Mouse (Mus musculus) MEL (cell line): Measurements from ENCODE around the gene Cd70. TPM values are rescaled to one million over a fixed set of nuclear protein-coding genes. Genes with fewer than 3 reads are reported as not detected.
A peak's percentile ranks its signal among the peaks of the same experiment; 100 is the strongest.

Source experiments
- DNase-seq: peaks from one replicate; pipeline ENCODE4 v3.0.0; 2011; ENCODE audit warnings: low read depth, low spot score
- H3K27ac ChIP-seq: 2 replicates; pipeline ENCODE4 v1.5.1; 2012; ENCODE audit warnings: low read depth, mild to moderate bottlenecking, control low read depth, low read length, moderate library complexity; ENCODE audit not compliant: control insufficient read depth
- H3K27me3 ChIP-seq, 2 experiments: fragments of 150-350 bp in 1 of 2; sonication (generic) in 1 of 2; 2 replicates each; pipeline ENCODE4 v1.6.1; 2012; ENCODE audit warnings: low read length in 2 of 2, mild to moderate bottlenecking in 2 of 2, improper control_type of control experiment in 1 of 2, moderate library complexity in 1 of 2; ENCODE audit not compliant: insufficient read depth in 2 of 2, control insufficient read depth in 1 of 2
- H3K36me3 ChIP-seq, 2 experiments: 2 replicates each; pipeline ENCODE4 v1.6.1; 2012 to 2014; ENCODE audit warnings: low read length in 2 of 2, improper control_type of control experiment in 1 of 2, inconsistent platforms in 1 of 2, mild to moderate bottlenecking in 1 of 2; ENCODE audit not compliant: insufficient read depth in 2 of 2, control insufficient read depth in 1 of 2
- H3K4me1 ChIP-seq, 2 experiments: fragments of 150-350 bp in 1 of 2; sonication (generic) in 1 of 2; 2 replicates each; pipeline ENCODE4 v1.6.1; 2012; ENCODE audit warnings: low read length in 2 of 2, improper control_type of control experiment in 1 of 2, mild to moderate bottlenecking in 1 of 2; ENCODE audit not compliant: insufficient read depth in 2 of 2, control insufficient read depth in 1 of 2
- H3K4me3 ChIP-seq, 2 experiments: fragments of 150-350 bp in 1 of 2; sonication (generic) in 1 of 2; 2 replicates each; pipeline ENCODE4 v1.5.1; 2012; ENCODE audit warnings: low read depth in 2 of 2, low read length in 2 of 2, mild to moderate bottlenecking in 2 of 2, moderate library complexity in 2 of 2, control low read depth in 1 of 2, improper control_type of control experiment in 1 of 2; ENCODE audit not compliant: control insufficient read depth in 1 of 2, insufficient read depth in 1 of 2
- H3K79me2 ChIP-seq: 2 replicates; pipeline ENCODE4 v1.6.1; 2012; ENCODE audit warnings: mild to moderate bottlenecking, low read length, moderate library complexity; ENCODE audit not compliant: control insufficient read depth, poor library complexity, insufficient read depth
- H3K9ac ChIP-seq: 2 replicates; pipeline ENCODE4 v1.6.1; 2012; ENCODE audit warnings: low read depth, mild to moderate bottlenecking, control low read depth, low read length, moderate library complexity; ENCODE audit not compliant: control insufficient read depth, poor library complexity, severe bottlenecking
- H3K9me3 ChIP-seq: fragments of 150-350 bp; sonication (generic); replicated peaks from 2 replicates; pipeline ENCODE4 v1.6.1; 2012; ENCODE audit warnings: mild to moderate bottlenecking, low read length, improper control_type of control experiment, moderate library complexity; ENCODE audit not compliant: insufficient read depth
- CTCF ChIP-seq, 3 experiments: IDR thresholded peaks in 2 of 3; conservative IDR thresholded peaks in 1 of 3; 2 replicates each; pipeline ENCODE4 v1.5.1; 2011 to 2012; ENCODE audit warnings: low read length in 3 of 3, low read depth in 2 of 3, mild to moderate bottlenecking in 2 of 3, improper control_type of control experiment in 1 of 3, inconsistent platforms in 1 of 3, mixed read lengths in 1 of 3, moderate library complexity in 1 of 3; ENCODE audit not compliant: control insufficient read depth in 1 of 3, insufficient read depth in 1 of 3, poor library complexity in 1 of 3, severe bottlenecking in 1 of 3
- ETS1 ChIP-seq: IDR thresholded peaks from 2 replicates; pipeline ENCODE4 v1.6.1; 2012; ENCODE audit warnings: low read depth, mild to moderate bottlenecking, inconsistent platforms, low read length, improper control_type of control experiment, moderate library complexity
- GABPA ChIP-seq: IDR thresholded peaks from 2 replicates; pipeline ENCODE4 v1.6.1; 2012; ENCODE audit warnings: low read depth, mild to moderate bottlenecking, inconsistent platforms, low read length, improper control_type of control experiment, moderate library complexity
- GATA1 ChIP-seq: IDR thresholded peaks from 2 replicates; pipeline ENCODE4 v1.6.1; 2011; ENCODE audit warnings: low read depth, low read length, improper control_type of control experiment
- JUND ChIP-seq: IDR thresholded peaks from 2 replicates; pipeline ENCODE4 v1.6.1; 2011; ENCODE audit warnings: low read depth, mild to moderate bottlenecking, improper control_type of control experiment, low read length
- MAZ ChIP-seq: IDR thresholded peaks from 2 replicates; pipeline ENCODE4 v1.6.1; 2012; ENCODE audit warnings: low read depth, mild to moderate bottlenecking, inconsistent platforms, low read length, improper control_type of control experiment
- NELFE ChIP-seq: IDR thresholded peaks from 2 replicates; pipeline ENCODE4 v1.6.1; 2011; ENCODE audit warnings: low read depth, low read length, improper control_type of control experiment
- POLR2AphosphoS5 ChIP-seq: IDR thresholded peaks from 2 replicates; pipeline ENCODE4 v1.6.1; 2012; ENCODE audit warnings: low read depth, borderline replicate concordance, mild to moderate bottlenecking, inconsistent platforms, low read length, moderate library complexity, mixed read lengths
- RAD21 ChIP-seq: IDR thresholded peaks from 2 replicates; pipeline ENCODE4 v1.6.1; 2011; ENCODE audit warnings: mild to moderate bottlenecking, low read depth, low read length, improper control_type of control experiment
- SIN3A ChIP-seq: IDR thresholded peaks from 2 replicates; pipeline ENCODE4 v1.6.1; 2012; ENCODE audit warnings: low read length, improper control_type of control experiment, inconsistent platforms
- SMC3 ChIP-seq: IDR thresholded peaks from 2 replicates; pipeline ENCODE4 v1.6.1; 2011; ENCODE audit warnings: low read depth, low read length, improper control_type of control experiment
- UBTF ChIP-seq: IDR thresholded peaks from 2 replicates; pipeline ENCODE4 v1.6.1; 2012; ENCODE audit warnings: low read depth, mild to moderate bottlenecking, inconsistent platforms, low read length, improper control_type of control experiment, moderate library complexity, borderline replicate concordance; ENCODE audit not compliant: insufficient read depth
- USF1 ChIP-seq: IDR thresholded peaks from 2 replicates; pipeline ENCODE4 v1.6.1; 2014; ENCODE audit warnings: low read depth, mild to moderate bottlenecking, inconsistent platforms, low read length, improper control_type of control experiment, moderate library complexity
- USF2 ChIP-seq, 2 experiments: IDR thresholded peaks; 2 replicates each; pipeline ENCODE4 v1.6.1; 2011 to 2012; ENCODE audit warnings: improper control_type of control experiment in 2 of 2, low read length in 2 of 2, borderline replicate concordance in 1 of 2, inconsistent platforms in 1 of 2, low read depth in 1 of 2, mild to moderate bottlenecking in 1 of 2; ENCODE audit not compliant: insufficient read depth in 1 of 2
- ZC3H11A ChIP-seq: IDR thresholded peaks from 2 replicates; pipeline ENCODE4 v1.6.1; 2012; ENCODE audit warnings: low read depth, mild to moderate bottlenecking, inconsistent platforms, low read length, improper control_type of control experiment
- ZNF384 ChIP-seq: IDR thresholded peaks from 2 replicates; pipeline ENCODE4 v1.6.1; 2012; ENCODE audit warnings: low read depth, mild to moderate bottlenecking, inconsistent platforms, low read length, improper control_type of control experiment
- polyA plus RNA-seq, 2 experiments: library from polyadenylated mRNA; stranded (reverse) in 1 of 2; unstranded in 1 of 2; fragments of >175 nt in 1 of 2; fragments of >200 nt in 1 of 2; gene quantifications; 2 replicates each; pipeline versions ENCODE4 v1.2.1 to v1.2.4; 2012; ENCODE audit warnings: low replicate concordance in 2 of 2, low read depth in 1 of 2; ENCODE audit not compliant: insufficient read length in 2 of 2, insufficient read depth in 1 of 2, missing spikeins in 1 of 2
- total RNA-seq: library from RNA; depleted of rRNA; stranded (reverse); fragments of 300-350 nt; gene quantifications from 2 replicates; pipeline ENCODE4 v1.2.3, GENCODE M21; 2012

The Cd70 gene
- total and polyA plus RNA-seq, 3 experiments, result not detected

DNA sequence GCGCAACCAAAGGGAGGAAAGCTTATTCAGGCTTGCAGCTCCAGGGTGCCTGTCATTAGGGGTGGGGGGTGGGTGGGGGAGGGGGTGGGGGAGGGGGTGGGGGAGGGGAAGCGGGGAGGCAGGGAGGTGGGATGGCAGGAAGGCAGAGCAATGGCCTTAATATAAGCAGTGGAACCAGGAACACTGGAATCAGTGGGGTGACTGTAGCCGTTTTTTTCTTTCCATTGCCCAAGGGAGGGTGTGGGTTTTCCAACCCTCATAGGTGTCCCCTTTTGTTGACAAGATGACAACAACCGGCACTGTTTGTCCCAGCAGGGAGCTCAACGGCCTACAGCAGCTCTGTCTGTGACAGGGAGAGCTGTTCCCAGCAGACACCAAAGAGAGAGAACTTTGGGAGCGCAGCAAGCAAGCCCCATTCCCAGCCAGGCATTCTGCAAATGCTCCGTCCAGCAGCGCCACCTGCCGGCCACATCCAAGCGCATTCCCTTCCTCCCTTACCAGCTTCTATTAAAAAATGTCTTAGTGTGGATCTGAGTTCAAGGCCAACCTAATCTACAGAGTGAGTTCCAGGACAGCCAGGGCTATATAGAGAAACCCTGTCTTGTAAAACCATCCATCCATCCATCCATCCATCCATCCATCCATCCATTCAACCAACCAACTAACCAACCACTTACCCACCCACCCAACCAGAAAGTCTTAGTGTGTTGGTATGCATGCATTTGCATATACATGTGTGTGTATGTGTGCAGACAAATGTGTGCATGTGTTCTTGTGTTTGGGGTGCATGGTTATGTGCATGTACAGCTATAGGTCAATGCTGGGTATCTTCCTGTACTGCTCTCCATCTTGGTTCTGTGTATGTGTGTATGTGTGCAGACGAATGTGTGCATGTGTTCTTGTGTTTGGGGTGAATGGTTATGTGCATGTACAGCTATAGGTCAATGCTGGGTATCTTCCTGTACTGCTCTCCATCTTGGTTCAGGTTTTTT is 17.5 kb upstream of the Cd70 start:
- TF ChIP-seq SIN3A, result peak; percentile 55; the same call in 1 of the 2 replicates
- TF ChIP-seq CTCF (IDR thresholded peaks at IDR 0.05 in 2 of 3, conservative IDR thresholded peaks at IDR 0.05 in 1 of 3; ENCODE audit: control insufficient read depth in 1 of 3, insufficient read depth in 1 of 3, low read depth in 2 of 3, low read length in 3 of 3, poor library complexity in 1 of 3, severe bottlenecking in 1 of 3), result peak; percentile 80 to 98 (median 90)
- no peak for TF ChIP-seq ZNF384
- TF ChIP-seq USF1, result no peak
- TF ChIP-seq RAD21, result peak; percentile 92
- TF ChIP-seq SMC3, result peak; percentile 99
- TF ChIP-seq MAZ, result peak; percentile 65; the same call in 1 of the 2 replicates
- no peak for TF ChIP-seq NELFE
- peak; percentile 99 for TF ChIP-seq ZC3H11A
- TF ChIP-seq JUND, result no peak
- no peak overlapping the region for H3K9ac ChIP-seq
- H3K4me1 ChIP-seq, result peaks cover 2 to 8% of the 10 kb centered on the region in 2 experiments
- no peak overlapping the region for H3K27ac ChIP-seq
- no peak overlapping the region; a peak in 1 of 4 replicates for H3K4me3 ChIP-seq
- peak; percentile 81 for DNase-seq
- no peaks in the 10 kb centered on the region for H3K27me3 ChIP-seq
- H3K36me3 ChIP-seq, result peaks cover 0 to 11% of the 10 kb centered on the region in 2 experiments; a peak in 2 of 4 replicates
- H3K9me3 ChIP-seq, result no peaks in the 10 kb centered on the region
- no peaks in the 10 kb centered on the region for H3K79me2 ChIP-seq

GRCm38 (mm10) chr17:57153787-57154186 is 4.2 kb upstream of the Cd70 start:
- Histone ChIP-seq H3K9me3 (no peaks in the 10 kb centered on the region), H3K36me3 (no peaks in the 10 kb centered on the region), H3K27ac (no peak overlapping the region), H3K4me3 (no peak overlapping the region), H3K27me3 (no peaks in the 10 kb centered on the region; a peak in 2 of 4 replicates), H3K9ac (no peak overlapping the region), H3K4me1 (no peaks in the 10 kb centered on the region), H3K79me2 (no peaks in the 10 kb centered on the region)
- DNase-seq, result no peak
- TF ChIP-seq GABPA (no peak), ETS1 (no peak), POLR2AphosphoS5 (no peak), UBTF (no peak), SMC3 (no peak), GATA1 (no peak), USF1 (no peak), USF2 (IDR thresholded peaks at IDR 0.05; ENCODE audit: borderline replicate concordance in 1 of 2, insufficient read depth in 1 of 2, low read depth in 1 of 2, low read length in 2 of 2) (no peak)
